Mouse (Mus musculus) megakaryocyte, embryonic 14.5 days (primary cell): ENCODE results near the gene Pcgf5.

ENCODE experiments used
- FLI1 ChIP-seq: IDR thresholded peaks from 2 replicates; pipeline ENCODE4 v1.6.1; 2012; ENCODE audit warnings: low read length, inconsistent platforms, mixed read lengths
- GATA1 ChIP-seq: IDR thresholded peaks from 3 replicates; pipeline ENCODE4 v1.6.1; 2012; ENCODE audit warnings: mixed read lengths, low read length, inconsistent platforms, borderline replicate concordance

- TF ChIP-seq GATA1 (no peak), FLI1 (no peak)
Measured at GRCm38 (mm10) chr19:36427195-36427876, 79.2 kb downstream of the Pcgf5 start.
